Mouse (Mus musculus) c-Kit-positive CD71-negative TER-119-negative erythroid progenitor cells, embryonic 14.5 days (primary cell): Measurements from ENCODE around the gene Natd1.

Experiments used
- DNase-seq: peaks from one replicate; pipeline ENCODE4 v3.0.0-alpha.2; 2013; ENCODE audit warnings: low read depth

Natd1 gene

GRCm38 (mm10) chr11:60914491-60914890 is at the start of gene Natd1:
Natd1 (minus strand) TSS chr11:60914750.
- DNase-seq, result no peak

GRCm38 (mm10) chr11:60962709-60963108 is 48.2 kb upstream of the Natd1 start:
- DNase-seq, result no peak

DNA sequence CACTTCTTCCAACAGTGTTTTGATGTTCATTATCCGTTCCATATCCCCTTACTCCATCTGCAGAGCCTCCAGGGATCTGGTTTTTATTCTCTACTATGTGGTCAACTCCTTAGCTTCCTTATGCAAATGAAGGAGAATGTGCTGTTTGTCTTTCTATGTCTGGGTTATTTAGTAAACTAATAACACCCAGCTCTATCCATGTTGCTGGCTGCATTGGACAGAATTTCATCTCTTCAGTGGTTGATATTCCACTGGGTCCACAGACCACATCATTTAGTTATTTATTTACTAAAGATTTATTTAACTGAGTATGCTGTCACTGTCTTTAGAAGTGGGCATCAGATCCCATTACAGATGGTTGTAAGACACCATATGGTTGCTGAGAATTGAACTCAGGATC is 46.6 kb upstream of the Natd1 start:
- no peak for DNase-seq

GRCm38 (mm10) chr11:60958948-60959347 is 44.4 kb upstream of the Natd1 start:
- no peak for DNase-seq

DNA sequence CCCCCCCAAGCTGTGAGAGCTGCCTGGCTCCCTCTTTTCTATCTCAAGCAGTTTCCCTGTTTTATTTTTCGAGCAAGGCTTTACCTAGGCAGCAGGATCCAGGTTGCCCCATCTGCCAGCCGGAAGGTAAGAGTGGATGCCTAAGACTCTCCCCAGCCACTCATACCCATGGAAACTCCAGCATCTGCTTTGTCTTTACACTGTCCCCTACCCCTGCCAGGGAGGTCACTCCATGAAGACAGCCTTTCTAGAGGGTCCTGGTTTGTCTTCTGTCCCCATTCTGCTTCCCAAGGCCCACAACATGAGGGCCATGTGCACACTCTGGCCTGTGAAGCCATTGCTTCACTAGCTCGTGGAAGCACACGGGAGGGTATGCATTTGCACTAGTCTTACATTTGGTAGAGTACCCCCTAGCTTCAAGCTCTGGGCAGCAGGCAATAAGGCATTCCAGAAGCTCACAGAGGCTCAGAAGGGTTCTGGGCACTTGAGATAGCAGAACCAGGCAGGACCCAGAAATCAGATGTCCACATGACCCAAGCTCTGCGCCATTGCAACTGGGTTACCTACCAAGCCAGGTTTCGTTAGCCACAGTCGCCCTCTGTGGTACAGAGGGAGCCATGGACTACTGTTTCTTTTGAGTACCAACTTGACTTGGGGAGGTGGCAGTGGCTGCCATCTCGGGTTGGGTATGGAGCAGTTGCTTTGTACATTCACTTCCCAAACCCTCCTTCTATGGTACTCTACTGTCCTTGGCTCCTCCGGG is 41.3 kb upstream of the Natd1 start:
- no peak for DNase-seq

DNA sequence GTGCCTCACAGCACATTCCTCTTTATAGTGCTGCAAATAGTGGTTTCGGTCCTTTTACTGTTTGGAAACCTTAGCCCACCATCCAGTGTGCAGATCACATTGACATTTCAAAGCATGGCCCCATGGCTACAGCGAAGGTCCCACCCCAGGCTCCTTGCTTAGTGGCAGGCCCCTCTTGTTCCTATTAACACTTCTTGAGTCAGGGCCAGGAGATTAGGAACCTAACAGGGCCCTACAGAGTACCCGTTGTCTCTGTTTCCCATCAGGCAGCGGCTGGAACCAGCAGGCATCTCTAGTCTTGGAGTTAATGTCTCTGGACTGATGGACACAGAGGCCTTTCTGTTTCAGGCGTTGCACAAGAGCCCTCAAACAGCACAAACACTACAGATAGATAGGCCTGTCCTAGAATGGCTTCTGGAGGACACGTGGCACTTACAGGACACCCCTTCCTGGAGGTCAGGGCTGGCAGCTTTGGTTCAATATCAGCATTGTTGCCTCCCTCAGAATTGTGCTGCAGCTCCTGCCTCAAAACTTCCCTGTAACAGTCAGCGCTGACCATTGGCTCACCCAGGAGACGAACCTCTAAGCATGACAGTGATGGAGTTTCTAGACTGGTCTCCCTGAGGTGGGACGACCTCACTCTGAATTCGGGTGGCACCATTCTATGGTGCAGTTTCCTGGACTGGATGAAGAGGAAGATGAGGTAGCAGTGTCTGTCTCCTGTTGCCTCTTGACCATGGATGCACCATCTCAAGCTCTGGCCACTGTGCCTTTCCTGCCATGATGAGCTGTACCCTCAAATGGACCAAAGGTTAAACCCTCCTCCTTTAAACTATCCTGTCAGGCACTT is 39.9 kb upstream of the Natd1 start:
- no peak for DNase-seq

GRCm38 (mm10) chr11:60953803-60954202 is 39.3 kb upstream of the Natd1 start:
- DNase-seq, result peak; percentile 81

DNA sequence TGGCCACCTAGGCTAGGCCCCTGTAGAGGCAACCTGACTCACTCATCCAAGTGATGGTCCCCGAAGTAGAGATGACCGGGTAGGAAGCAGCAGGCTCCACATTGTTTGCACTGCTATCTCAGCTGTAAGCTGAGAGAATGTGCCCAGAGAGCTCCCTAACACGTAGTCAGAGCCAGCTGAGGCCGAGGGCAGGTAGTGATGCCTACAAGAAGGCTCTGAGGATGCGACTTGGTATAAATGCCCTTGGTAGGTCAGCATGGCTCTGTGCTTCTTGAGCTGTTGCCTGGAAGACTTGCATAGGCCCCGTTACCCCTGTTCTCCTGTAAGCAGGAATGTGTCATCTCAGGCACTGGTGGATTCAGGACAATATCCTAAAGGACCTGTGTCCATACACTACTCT is 38.4 kb upstream of the Natd1 start:
- no peak for DNase-seq

- no peak for DNase-seq
These were observed 37.8 kb upstream of the Natd1 start for GRCm38 (mm10) chr11:60952362-60952761.

GRCm38 (mm10) chr11:60951896-60952295 is 37.3 kb upstream of the Natd1 start:
- DNase-seq, result no peak

- no peak for DNase-seq
These were observed 30.5 kb upstream of the Natd1 start for GRCm38 (mm10) chr11:60945003-60945402.

DNA sequence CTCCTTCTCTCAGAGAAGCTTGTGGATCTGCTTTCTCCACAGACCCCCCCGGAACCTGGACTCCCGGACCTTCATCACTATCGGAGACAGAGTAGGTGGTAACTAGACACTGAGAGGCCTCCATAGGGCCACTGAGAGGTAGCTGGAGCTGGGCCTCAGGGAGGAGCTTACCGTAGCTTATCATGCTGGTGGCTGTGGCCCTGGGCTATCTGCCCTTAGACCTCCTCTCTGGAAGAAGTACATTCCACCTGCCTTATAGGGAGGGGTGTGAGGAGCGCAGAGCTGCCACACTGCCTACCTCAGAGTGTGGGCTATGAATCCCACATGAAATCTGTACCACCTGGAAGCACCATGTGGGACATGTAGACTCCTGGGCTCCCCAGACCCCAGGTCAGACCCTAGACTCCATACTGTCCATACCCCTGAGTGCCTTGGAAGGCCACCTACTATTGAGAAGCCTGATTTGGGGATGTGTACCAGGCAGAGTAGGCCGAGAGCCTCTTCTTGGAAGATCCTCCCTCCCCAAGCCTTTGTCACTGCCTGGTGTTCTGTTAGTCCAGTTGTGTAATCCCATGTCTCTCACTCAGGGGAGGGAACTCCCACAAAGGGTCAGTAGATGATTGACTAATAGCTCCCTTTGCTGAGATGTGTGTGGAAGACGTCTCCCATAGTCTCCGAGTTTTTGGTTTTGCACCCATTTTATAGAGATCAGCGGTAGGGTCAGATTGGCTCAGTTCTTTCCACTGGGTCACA is 27.9 kb upstream of the Natd1 start:
- DNase-seq, result no peak

DNA sequence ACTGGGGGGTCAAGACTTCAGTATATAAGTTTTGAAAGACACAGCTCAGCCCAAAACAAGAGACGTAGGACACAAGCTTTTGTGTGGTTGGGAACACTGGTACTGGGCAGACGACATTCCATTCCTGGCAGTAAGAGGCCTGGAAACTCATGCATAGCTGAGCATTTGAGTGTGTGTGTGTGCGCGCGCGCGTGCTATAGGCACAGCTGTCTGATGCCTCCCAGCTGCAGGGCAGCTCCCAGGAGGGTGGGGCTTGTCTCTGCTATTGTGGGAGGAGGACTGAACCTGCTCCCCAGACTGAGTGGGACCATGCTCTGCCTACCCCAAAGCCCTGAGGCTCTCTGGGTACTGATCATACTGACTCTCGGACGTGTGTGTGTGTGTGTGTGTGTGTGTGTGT is 26.8 kb upstream of the Natd1 start:
- no peak for DNase-seq

GRCm38 (mm10) chr11:60940501-60940900 is 26.0 kb upstream of the Natd1 start:
- DNase-seq, result no peak

DNA sequence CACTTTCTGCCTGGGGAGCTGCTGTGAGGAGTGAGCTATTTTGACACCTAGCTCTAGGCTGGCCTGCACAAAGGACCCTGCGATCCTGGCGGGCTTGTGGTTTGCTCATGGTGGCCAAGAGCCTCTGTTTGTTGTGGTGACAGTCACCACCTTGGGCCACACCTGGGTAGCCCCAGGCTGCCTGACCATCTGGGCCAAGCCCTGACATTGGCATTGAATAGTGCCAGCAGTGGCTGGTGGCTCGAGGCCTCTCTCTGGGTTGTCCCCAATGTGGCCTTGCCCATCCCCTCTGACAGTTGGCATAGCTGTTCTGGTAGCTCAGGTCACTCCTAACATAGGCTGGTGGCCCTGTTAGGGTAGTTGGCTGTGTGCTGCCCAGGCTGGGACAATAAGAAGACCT is 24.9 kb upstream of the Natd1 start:
- no peak for DNase-seq

DNA sequence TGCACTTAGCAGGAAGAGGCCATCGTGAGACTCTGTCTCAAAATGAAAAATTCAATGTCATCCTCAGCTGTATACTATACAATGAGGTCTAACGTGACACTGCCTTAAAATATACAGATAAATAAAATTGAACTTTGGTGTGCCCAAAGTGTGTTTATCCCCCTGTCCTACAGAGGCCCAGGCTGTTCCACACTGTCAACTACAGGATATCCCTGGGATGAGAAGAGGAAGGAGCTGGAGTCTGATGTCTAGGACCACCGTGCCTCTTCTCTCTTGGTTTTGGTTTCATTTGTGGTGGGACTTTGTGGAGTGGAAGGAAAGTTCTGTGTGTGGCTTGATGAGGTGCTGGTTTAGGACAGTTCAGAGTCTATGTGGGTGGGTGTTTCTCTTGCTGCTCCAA is 23.1 kb upstream of the Natd1 start:
- DNase-seq, result no peak

GRCm38 (mm10) chr11:60935975-60936373 is 21.4 kb upstream of the Natd1 start:
- DNase-seq, result no peak

DNA sequence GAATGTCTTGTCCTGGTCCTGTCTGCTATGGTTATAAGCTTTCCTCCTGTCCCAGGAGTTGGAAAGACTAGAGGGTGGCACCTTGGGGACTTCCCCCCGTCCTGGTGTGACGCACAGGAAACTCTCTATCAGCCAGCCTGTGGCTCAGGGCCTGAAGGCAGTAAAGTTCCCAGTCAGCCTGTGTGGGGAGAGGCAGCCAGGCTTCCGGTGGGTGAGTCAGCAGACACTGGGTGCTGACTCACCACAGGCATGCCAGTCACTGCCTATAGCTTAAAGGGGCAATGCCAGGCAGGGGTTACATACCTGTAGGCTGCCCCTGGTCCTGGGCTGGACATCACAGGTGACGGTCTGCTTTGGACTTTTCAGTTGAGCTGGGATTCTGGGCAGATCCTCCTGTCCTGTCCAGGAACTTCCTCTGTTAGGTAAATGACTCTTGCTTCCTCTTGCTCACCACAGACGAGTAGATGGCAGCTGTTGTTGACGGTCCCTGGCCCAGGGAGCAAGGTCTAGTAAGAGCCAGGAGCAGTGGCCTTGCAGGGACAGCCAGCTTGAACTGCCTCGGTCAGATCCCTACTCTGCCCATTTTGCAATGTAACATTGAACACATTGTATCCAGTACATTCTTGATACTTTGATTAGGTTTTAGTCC is 20.9 kb upstream of the Natd1 start:
- peak; percentile 79 for DNase-seq

DNA sequence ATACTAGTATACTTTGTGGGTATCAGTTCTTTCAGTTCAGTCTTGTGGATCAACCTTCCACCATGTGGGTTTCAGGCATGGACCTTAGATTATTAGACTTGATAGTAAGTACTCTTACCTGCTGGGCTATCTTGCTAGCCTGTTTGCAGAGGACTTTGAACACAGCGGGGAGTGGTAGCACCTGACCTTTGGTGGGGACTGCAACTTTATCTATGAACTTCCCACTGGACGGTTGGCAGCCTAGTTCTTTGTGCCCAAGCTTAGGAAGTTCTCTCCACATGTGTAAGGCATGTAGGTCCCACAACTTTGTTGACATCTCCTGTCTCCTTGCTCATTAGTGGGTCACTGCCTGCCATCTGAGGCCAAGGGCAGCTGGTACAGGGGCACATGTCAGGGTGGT is 20.2 kb upstream of the Natd1 start:
- no peak for DNase-seq

DNA sequence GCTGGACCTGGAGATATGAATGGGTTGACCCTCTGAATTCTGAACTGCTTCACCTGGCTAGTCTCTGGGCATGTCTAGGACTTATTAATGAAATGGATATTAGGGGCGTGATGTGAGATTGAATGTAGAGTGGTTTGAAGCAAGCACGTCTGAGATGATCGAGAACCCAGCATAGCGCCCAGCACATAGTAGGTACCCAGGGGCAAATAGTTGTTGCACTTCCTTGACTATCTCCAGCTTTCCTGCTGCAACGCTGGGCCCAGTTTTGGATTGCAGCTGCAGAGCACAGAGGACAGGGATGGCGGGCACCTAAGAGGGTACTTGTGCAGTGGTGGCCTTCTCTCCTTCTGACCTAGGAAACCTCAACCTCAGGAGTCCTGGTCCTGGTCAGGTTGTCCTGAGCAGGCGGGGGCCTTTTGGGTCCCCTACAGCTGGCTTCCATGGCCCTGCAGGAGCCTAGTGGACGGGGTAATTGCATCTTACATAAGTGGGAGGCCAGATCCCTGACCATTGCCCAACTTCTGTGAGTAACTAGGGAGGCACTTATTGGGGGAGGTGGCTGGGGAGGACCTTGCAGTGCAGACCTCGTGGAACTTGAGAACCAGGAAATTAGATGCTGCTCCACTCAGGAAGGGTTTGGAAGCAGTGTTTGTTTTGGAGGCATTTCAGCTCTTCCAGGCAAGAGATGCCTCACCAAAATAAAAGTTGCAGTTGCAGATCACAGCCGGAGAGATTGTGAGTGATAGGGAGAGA is 18.8 kb upstream of the Natd1 start:
- DNase-seq, result no peak

DNA sequence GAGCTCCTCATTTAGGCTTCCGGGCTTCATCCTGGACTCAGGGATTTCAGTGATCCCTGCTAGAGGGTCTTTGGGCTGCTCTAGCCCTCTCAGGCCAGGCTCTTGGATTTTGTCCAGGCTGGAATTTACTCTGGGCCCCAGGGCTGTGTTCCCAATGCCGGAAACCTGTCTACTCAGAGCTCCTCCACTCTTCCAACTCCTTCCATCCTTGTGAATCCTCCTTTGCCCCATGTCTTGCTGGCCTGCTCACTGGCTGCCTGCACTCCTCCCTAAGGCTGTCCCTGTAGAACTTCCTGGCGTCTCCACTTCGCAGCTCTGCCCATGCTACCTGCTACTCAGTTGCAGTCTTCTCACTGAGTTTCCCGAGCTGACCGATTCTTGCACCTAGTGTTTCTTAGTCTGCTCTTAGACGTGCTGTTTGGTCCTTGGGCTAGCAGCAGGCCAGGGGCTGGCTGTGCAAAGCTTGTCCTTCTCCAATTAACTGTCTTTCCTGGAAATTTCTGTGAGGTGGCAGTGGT is 18.0 kb upstream of the Natd1 start:
- DNase-seq, result no peak
